Mouse (Mus musculus): ENCODE measurements at regions not wholly inside any gene's neighbourhood (a gene's known extent, or its start where the extent isn't known, plus 50 kb on each side); places are given as distances from the start of the nearest gene placed in this dataset.

- Histone ChIP-seq H3K4me3 (ENCODE audit: control insufficient read depth in 1 of 2, insufficient read depth in 1 of 2, low read depth in 2 of 2, low read length in 2 of 2) (no peak overlapping the region), H3K36me3 (ENCODE audit: control insufficient read depth in 1 of 2, insufficient read depth in 2 of 2, low read length in 2 of 2) (no peaks in the 10 kb centered on the region), H3K9me3 (replicated peaks; ENCODE audit: insufficient read depth, low read length) (no peaks in the 10 kb centered on the region), H3K27ac (ENCODE audit: control insufficient read depth, low read depth, low read length) (no peak overlapping the region), H3K27me3 (ENCODE audit: control insufficient read depth in 1 of 2, insufficient read depth in 2 of 2, low read length in 2 of 2) (no peaks in the 10 kb centered on the region; a peak in 2 of 4 replicates), H3K9ac (ENCODE audit: control insufficient read depth, low read depth, low read length, poor library complexity, severe bottlenecking) (no peak overlapping the region), H3K4me1 (ENCODE audit: control insufficient read depth in 1 of 2, insufficient read depth in 2 of 2, low read length in 2 of 2) (no peaks in the 10 kb centered on the region), H3K79me2 (ENCODE audit: control insufficient read depth, insufficient read depth, low read length, poor library complexity) (no peaks in the 10 kb centered on the region)
- TF ChIP-seq POLR2A (IDR thresholded peaks at IDR 0.05; ENCODE audit: control insufficient read depth in 1 of 2, insufficient read depth in 1 of 2, low read depth in 1 of 2, low read length in 2 of 2, poor library complexity in 1 of 2) (no peak), POLR2AphosphoS5 (IDR thresholded peaks at IDR 0.05; ENCODE audit: borderline replicate concordance, low read depth, low read length) (no peak), SMC3 (IDR thresholded peaks at IDR 0.05; ENCODE audit: low read depth, low read length) (no peak), CHD2 (IDR thresholded peaks at IDR 0.05; ENCODE audit: low read length) (no peak), MXI1 (IDR thresholded peaks at IDR 0.05; ENCODE audit: low read depth, low read length) (no peak), CHD1 (IDR thresholded peaks at IDR 0.05; ENCODE audit: low read depth, low read length) (no peak), HCFC1 (IDR thresholded peaks at IDR 0.05; ENCODE audit: low read depth, low read length) (no peak), ZC3H11A (IDR thresholded peaks at IDR 0.05; ENCODE audit: low read depth, low read length) (no peak), NRF1 (IDR thresholded peaks at IDR 0.05; ENCODE audit: insufficient read depth, low read depth, low read length, poor library complexity, severe bottlenecking) (no peak), TBP (IDR thresholded peaks at IDR 0.05; ENCODE audit: low read depth, low read length) (no peak)
- no peak for DNase-seq (ENCODE audit: low read depth, low spot score)
Measured at GRCm38 (mm10) chr10:93376457-93376941, 65.6 kb upstream of the Elk3 start.

- no peak overlapping the region for H3K4me3 ChIP-seq (ENCODE audit: control insufficient read depth in 1 of 2, insufficient read depth in 1 of 2, low read depth in 2 of 2, low read length in 2 of 2)
- H3K4me1 ChIP-seq (ENCODE audit: control insufficient read depth in 1 of 2, insufficient read depth in 2 of 2, low read length in 2 of 2): peaks cover 0 to 6% of the 10 kb centered on the region in 2 experiments; a peak in 2 of 4 replicates
- H3K9me3 ChIP-seq (replicated peaks; ENCODE audit: insufficient read depth, low read length): no peaks in the 10 kb centered on the region
- H3K9ac ChIP-seq (ENCODE audit: control insufficient read depth, low read depth, low read length, poor library complexity, severe bottlenecking): no peak overlapping the region
- no peak overlapping the region for H3K27ac ChIP-seq (ENCODE audit: control insufficient read depth, low read depth, low read length)
- no peaks in the 10 kb centered on the region for H3K79me2 ChIP-seq (ENCODE audit: control insufficient read depth, insufficient read depth, low read length, poor library complexity)
- DNase-seq (ENCODE audit: low read depth, low spot score): no peak
- no peak for TF ChIP-seq MYC (IDR thresholded peaks at IDR 0.05; ENCODE audit: low read depth, low read length)
- TF ChIP-seq SIN3A (IDR thresholded peaks at IDR 0.05; ENCODE audit: low read length): no peak
- TF ChIP-seq CHD2 (IDR thresholded peaks at IDR 0.05; ENCODE audit: low read length): no peak
- no peak for TF ChIP-seq USF1 (IDR thresholded peaks at IDR 0.05; ENCODE audit: low read depth, low read length)
- TF ChIP-seq USF2 (IDR thresholded peaks at IDR 0.05; ENCODE audit: borderline replicate concordance in 1 of 2, insufficient read depth in 1 of 2, low read depth in 1 of 2, low read length in 2 of 2): no peak
- no peak for TF ChIP-seq MAZ (IDR thresholded peaks at IDR 0.05; ENCODE audit: low read depth, low read length)
- no peak for TF ChIP-seq E2F4 (IDR thresholded peaks at IDR 0.05; ENCODE audit: borderline replicate concordance, low read depth, low read length)
- TF ChIP-seq MAFK (IDR thresholded peaks at IDR 0.05; ENCODE audit: borderline replicate concordance, low read depth, low read length): no peak
- TF ChIP-seq SMC3 (IDR thresholded peaks at IDR 0.05; ENCODE audit: low read depth, low read length): no peak
- TF ChIP-seq UBTF (IDR thresholded peaks at IDR 0.05; ENCODE audit: borderline replicate concordance, insufficient read depth, low read depth, low read length): no peak
- no peak for TF ChIP-seq MYB (IDR thresholded peaks at IDR 0.05; ENCODE audit: low read depth, low read length)
- no peaks in the 10 kb centered on the region; a peak in 2 of 4 replicates for H3K27me3 ChIP-seq (ENCODE audit: control insufficient read depth in 1 of 2, insufficient read depth in 2 of 2, low read length in 2 of 2)
- no peaks in the 10 kb centered on the region for H3K36me3 ChIP-seq (ENCODE audit: control insufficient read depth in 1 of 2, insufficient read depth in 2 of 2, low read length in 2 of 2)
Measured at GRCm38 (mm10) chr10:93389276-93389675, 63.9 kb upstream of the Lta4h start.

Data from MEL (cell line).